Mouse (Mus musculus): ENCODE measurements at regions not wholly inside any gene's neighbourhood (a gene's known extent, or its start where the extent isn't known, plus 50 kb on each side); places are given as distances from the start of the nearest gene placed in this dataset.

- no peak overlapping the region for H3K27ac ChIP-seq (ENCODE audit: insufficient read depth, low read depth, low read length, poor library complexity, severe bottlenecking)
- H3K4me3 ChIP-seq (ENCODE audit: insufficient read depth in 1 of 2, low read depth in 1 of 2, low read length in 2 of 2, poor library complexity in 1 of 2, severe bottlenecking in 1 of 2) = no peak overlapping the region
- no peaks in the 10 kb centered on the region for H3K36me3 ChIP-seq (ENCODE audit: control insufficient read depth, insufficient read depth, low read length, poor library complexity, severe bottlenecking)
- H3K9ac ChIP-seq (ENCODE audit: insufficient read depth, low read depth, low read length, poor library complexity, severe bottlenecking) = no peak overlapping the region
- peaks cover 0 to 3% of the 10 kb centered on the region in 2 experiments; a peak in 1 of 4 replicates for H3K4me1 ChIP-seq (ENCODE audit: control insufficient read depth in 2 of 2, insufficient read depth in 2 of 2, low read length in 2 of 2, poor library complexity in 1 of 2)
- in situ Hi-C loops (cut with MboI; ENCODE audit: low sequenced_read_pairs in 2 of 2, unreplicated experiment in 2 of 2) = loop anchor here in 1 of 2 experiments (5.0 kb wide), 1 partner anchor 52 kb away; no protein-coding TSS in a partner anchor
- TF ChIP-seq CHD2 (IDR thresholded peaks at IDR 0.05; ENCODE audit: low read depth, low read length) (no peak), ZNF384 (IDR thresholded peaks at IDR 0.05; ENCODE audit: low read depth, low read length) (no peak), HCFC1 (IDR thresholded peaks at IDR 0.05; ENCODE audit: borderline replicate concordance, insufficient read depth, low read length) (no peak), ZC3H11A (IDR thresholded peaks at IDR 0.05; ENCODE audit: borderline replicate concordance, low read depth, low read length) (no peak), MAFK (IDR thresholded peaks at IDR 0.05; ENCODE audit: insufficient read depth, low read depth, low read length) (no peak)
- no peak for DNase-seq (ENCODE audit: low read depth, low spot score)
- H3K9me3 ChIP-seq (ENCODE audit: control insufficient read depth, insufficient read depth, low read depth, low read length) = no peaks in the 10 kb centered on the region
Observed at GRCm38 (mm10) chr10:112795473-112795872, 133.3 kb downstream of the Atxn7l3b start.

GRCm38 (mm10) chr10:112788236-112788635, 140.6 kb downstream of the Atxn7l3b start:
- TF ChIP-seq CHD2 (IDR thresholded peaks at IDR 0.05; ENCODE audit: low read depth, low read length) (no peak), ZNF384 (IDR thresholded peaks at IDR 0.05; ENCODE audit: low read depth, low read length) (no peak), ZC3H11A (IDR thresholded peaks at IDR 0.05; ENCODE audit: borderline replicate concordance, low read depth, low read length) (no peak), HCFC1 (IDR thresholded peaks at IDR 0.05; ENCODE audit: borderline replicate concordance, insufficient read depth, low read length) (no peak), MAFK (IDR thresholded peaks at IDR 0.05; ENCODE audit: insufficient read depth, low read depth, low read length) (no peak)
- no peak overlapping the region for H3K9ac ChIP-seq (ENCODE audit: insufficient read depth, low read depth, low read length, poor library complexity, severe bottlenecking)
- in situ Hi-C loops (cut with MboI; ENCODE audit: low sequenced_read_pairs in 2 of 2, unreplicated experiment in 2 of 2) = no loop called here

DNA sequence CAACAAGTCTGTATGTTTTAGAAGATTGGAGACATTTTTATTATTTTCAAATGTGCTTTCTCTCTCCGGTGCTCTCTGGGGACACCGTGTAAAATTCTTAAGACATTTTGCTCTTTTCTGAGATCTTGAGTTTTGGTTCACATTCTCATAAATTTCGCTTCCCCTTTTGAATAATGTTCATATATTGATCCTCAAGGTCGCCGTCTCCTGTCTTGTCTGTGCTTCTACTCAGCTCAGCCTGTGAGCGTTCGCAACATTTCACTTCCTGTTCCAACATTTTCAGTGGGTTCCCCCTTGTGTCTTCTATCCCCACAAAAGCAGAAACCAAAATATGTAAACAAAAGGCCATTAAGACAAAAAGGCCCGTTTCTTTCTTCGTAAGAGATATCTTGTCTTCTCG, 154.5 kb downstream of the Atxn7l3b start:
- in situ Hi-C loops (cut with MboI; ENCODE audit: low sequenced_read_pairs in 2 of 2, unreplicated experiment in 2 of 2) = no loop called here
- TF ChIP-seq ZNF384 (IDR thresholded peaks at IDR 0.05; ENCODE audit: low read depth, low read length) (no peak), MAFK (IDR thresholded peaks at IDR 0.05; ENCODE audit: insufficient read depth, low read depth, low read length) (no peak), CHD2 (IDR thresholded peaks at IDR 0.05; ENCODE audit: low read depth, low read length) (no peak), HCFC1 (IDR thresholded peaks at IDR 0.05; ENCODE audit: borderline replicate concordance, insufficient read depth, low read length) (no peak), ZC3H11A (IDR thresholded peaks at IDR 0.05; ENCODE audit: borderline replicate concordance, low read depth, low read length) (no peak)
- no peaks in the 10 kb centered on the region for H3K36me3 ChIP-seq (ENCODE audit: control insufficient read depth, insufficient read depth, low read length, poor library complexity, severe bottlenecking)
- no peaks in the 10 kb centered on the region for H3K9me3 ChIP-seq (ENCODE audit: control insufficient read depth, insufficient read depth, low read depth, low read length)
- H3K9ac ChIP-seq (ENCODE audit: insufficient read depth, low read depth, low read length, poor library complexity, severe bottlenecking) = no peak overlapping the region
- no peak for DNase-seq (ENCODE audit: low read depth, low spot score)
- no peak overlapping the region for H3K4me3 ChIP-seq (ENCODE audit: insufficient read depth in 1 of 2, low read depth in 1 of 2, low read length in 2 of 2, poor library complexity in 1 of 2, severe bottlenecking in 1 of 2)
- H3K4me1 ChIP-seq (ENCODE audit: control insufficient read depth in 2 of 2, insufficient read depth in 2 of 2, low read length in 2 of 2, poor library complexity in 1 of 2) = no peaks in the 10 kb centered on the region
- H3K27ac ChIP-seq (ENCODE audit: insufficient read depth, low read depth, low read length, poor library complexity, severe bottlenecking) = no peak overlapping the region

More at GRCm38 (mm10) chr10:112788236-112788635, 140.6 kb downstream of the Atxn7l3b start:
- Histone ChIP-seq H3K36me3 (ENCODE audit: control insufficient read depth, insufficient read depth, low read length, poor library complexity, severe bottlenecking) (no peaks in the 10 kb centered on the region), H3K27ac (ENCODE audit: insufficient read depth, low read depth, low read length, poor library complexity, severe bottlenecking) (no peak overlapping the region), H3K4me3 (ENCODE audit: insufficient read depth in 1 of 2, low read depth in 1 of 2, low read length in 2 of 2, poor library complexity in 1 of 2, severe bottlenecking in 1 of 2) (no peak overlapping the region), H3K4me1 (ENCODE audit: control insufficient read depth in 2 of 2, insufficient read depth in 2 of 2, low read length in 2 of 2, poor library complexity in 1 of 2) (no peaks in the 10 kb centered on the region), H3K9me3 (ENCODE audit: control insufficient read depth, insufficient read depth, low read depth, low read length) (no peaks in the 10 kb centered on the region)
- DNase-seq (ENCODE audit: low read depth, low spot score) = no peak

DNA sequence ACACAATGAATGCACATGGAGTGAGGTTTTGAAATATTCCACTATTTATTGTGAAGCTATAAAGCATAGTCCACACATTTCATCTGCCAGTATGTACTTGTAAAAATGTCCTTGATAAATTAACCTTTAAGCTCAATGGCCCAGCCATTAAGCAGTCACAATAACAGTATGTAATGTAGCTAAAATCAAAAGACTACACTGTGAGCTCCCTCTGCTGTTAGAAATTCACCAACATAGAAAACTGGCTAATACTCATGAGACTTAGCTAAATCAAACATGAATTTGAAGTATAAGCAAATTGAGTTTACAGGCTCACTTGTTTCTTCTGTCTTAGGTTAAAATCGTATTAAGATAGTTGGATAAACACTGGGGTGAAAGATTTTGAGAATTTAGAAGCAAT, 182.1 kb downstream of the Atxn7l3b start:
- Histone ChIP-seq H3K9ac (ENCODE audit: insufficient read depth, low read depth, low read length, poor library complexity, severe bottlenecking) (no peak overlapping the region), H3K4me3 (ENCODE audit: insufficient read depth in 1 of 2, low read depth in 1 of 2, low read length in 2 of 2, poor library complexity in 1 of 2, severe bottlenecking in 1 of 2) (no peak overlapping the region), H3K4me1 (ENCODE audit: control insufficient read depth in 2 of 2, insufficient read depth in 2 of 2, low read length in 2 of 2, poor library complexity in 1 of 2) (no peaks in the 10 kb centered on the region), H3K9me3 (ENCODE audit: control insufficient read depth, insufficient read depth, low read depth, low read length) (no peaks in the 10 kb centered on the region), H3K36me3 (ENCODE audit: control insufficient read depth, insufficient read depth, low read length, poor library complexity, severe bottlenecking) (no peaks in the 10 kb centered on the region), H3K27ac (ENCODE audit: insufficient read depth, low read depth, low read length, poor library complexity, severe bottlenecking) (no peak overlapping the region)
- DNase-seq (ENCODE audit: low read depth, low spot score) = no peak
- in situ Hi-C loops (cut with MboI; ENCODE audit: low sequenced_read_pairs in 2 of 2, unreplicated experiment in 2 of 2) = no loop called here
- TF ChIP-seq ZNF384 (IDR thresholded peaks at IDR 0.05; ENCODE audit: low read depth, low read length) = no peak
- no peak for TF ChIP-seq CHD2 (IDR thresholded peaks at IDR 0.05; ENCODE audit: low read depth, low read length)
- TF ChIP-seq ZC3H11A (IDR thresholded peaks at IDR 0.05; ENCODE audit: borderline replicate concordance, low read depth, low read length) = no peak
- TF ChIP-seq HCFC1 (IDR thresholded peaks at IDR 0.05; ENCODE audit: borderline replicate concordance, insufficient read depth, low read length) = no peak
- TF ChIP-seq MAFK (IDR thresholded peaks at IDR 0.05; ENCODE audit: insufficient read depth, low read depth, low read length) = no peak

GRCm38 (mm10) chr10:112743527-112743926, 185.3 kb downstream of the Atxn7l3b start:
- Histone ChIP-seq H3K9ac (ENCODE audit: insufficient read depth, low read depth, low read length, poor library complexity, severe bottlenecking) (no peak overlapping the region), H3K4me1 (ENCODE audit: control insufficient read depth in 2 of 2, insufficient read depth in 2 of 2, low read length in 2 of 2, poor library complexity in 1 of 2) (no peaks in the 10 kb centered on the region), H3K4me3 (ENCODE audit: insufficient read depth in 1 of 2, low read depth in 1 of 2, low read length in 2 of 2, poor library complexity in 1 of 2, severe bottlenecking in 1 of 2) (no peak overlapping the region), H3K36me3 (ENCODE audit: control insufficient read depth, insufficient read depth, low read length, poor library complexity, severe bottlenecking) (no peaks in the 10 kb centered on the region), H3K9me3 (ENCODE audit: control insufficient read depth, insufficient read depth, low read depth, low read length) (no peaks in the 10 kb centered on the region), H3K27ac (ENCODE audit: insufficient read depth, low read depth, low read length, poor library complexity, severe bottlenecking) (no peak overlapping the region)
- no peak for DNase-seq (ENCODE audit: low read depth, low spot score)
- no peak for TF ChIP-seq ZC3H11A (IDR thresholded peaks at IDR 0.05; ENCODE audit: borderline replicate concordance, low read depth, low read length)
- TF ChIP-seq HCFC1 (IDR thresholded peaks at IDR 0.05; ENCODE audit: borderline replicate concordance, insufficient read depth, low read length) = no peak
- TF ChIP-seq ZNF384 (IDR thresholded peaks at IDR 0.05; ENCODE audit: low read depth, low read length) = no peak
- TF ChIP-seq MAFK (IDR thresholded peaks at IDR 0.05; ENCODE audit: insufficient read depth, low read depth, low read length) = no peak
- no peak for TF ChIP-seq CHD2 (IDR thresholded peaks at IDR 0.05; ENCODE audit: low read depth, low read length)
- in situ Hi-C loops (cut with MboI; ENCODE audit: low sequenced_read_pairs in 2 of 2, unreplicated experiment in 2 of 2) = no loop called here

All from ES-E14 (cell line).